Mouse (Mus musculus): ENCODE measurements around the gene Mtor. TPM values are rescaled to one million over a fixed set of nuclear protein-coding genes. Genes with fewer than 3 reads are reported as not detected.
A peak's percentile ranks its signal among the peaks of the same experiment; 100 is the strongest.

Mtor gene
- polyA plus RNA-seq, 1 experiment from 2014 or later, result 13.0 TPM

DNA sequence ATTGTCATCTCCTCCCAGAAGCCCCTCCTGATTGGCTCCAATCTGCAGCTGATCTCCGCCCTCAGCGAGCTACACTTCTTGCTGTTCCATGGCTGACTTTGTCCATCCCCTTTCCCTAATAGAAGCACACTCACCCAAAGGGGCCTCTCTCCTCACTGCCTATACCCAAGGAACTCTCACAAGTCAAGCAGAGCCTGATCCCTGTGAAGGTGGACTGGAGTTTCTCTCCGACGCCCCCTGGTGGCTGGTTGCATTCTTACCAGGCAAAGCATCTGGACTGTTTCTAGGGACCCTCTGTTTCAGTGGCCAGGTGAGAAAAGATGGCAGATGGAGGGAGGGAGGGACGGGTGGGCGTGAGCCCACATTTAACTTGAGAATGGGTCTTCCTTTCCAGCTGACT is 18.7 kb upstream of the Mtor start:
- DNase-seq, result peak; percentile 85
- Histone ChIP-seq H3K4me2 (ENCODE audit: low read depth, low read length) (no peak overlapping the region), H3K27me3 (ENCODE audit: insufficient read depth, low read length) (no peaks in the 10 kb centered on the region), H3K9me3 (ENCODE audit: low read length) (no peaks in the 10 kb centered on the region), H3K4me1 (ENCODE audit: insufficient read depth) (peaks cover 4% of the 10 kb centered on the region; the same call in 1 of the 2 replicates), H3K36me3 (replicated peaks; ENCODE audit: insufficient read depth, low read length) (no peaks in the 10 kb centered on the region; the same call in 1 of the 2 replicates), H3K9ac (replicated peaks) (no peak overlapping the region), H3K27ac (ENCODE audit: low read depth) (no peak overlapping the region), H3K4me3 (ENCODE audit: low read depth, low read length) (no peak overlapping the region)
- WGBS (ENCODE audit: insufficient replicate concordance), result 23% methylated on average over 6 of the region's 6 CpGs
- 0 out of 2 replicates have a peak, but pooled peaks have one; percentile 36 for ATAC-seq
- no peak for TF ChIP-seq EP300 (IDR thresholded peaks at IDR 0.05; ENCODE audit: low read depth)
- peak; percentile 89 for TF ChIP-seq CTCF (IDR thresholded peaks at IDR 0.05; ENCODE audit: low read depth)

GRCm38 (mm10) chr4:148430880-148431519 is 17.4 kb upstream of the Mtor start:
- Histone ChIP-seq H3K4me1 (ENCODE audit: insufficient read depth) (peaks cover 4% of the 10 kb centered on the region; the same call in 1 of the 2 replicates), H3K9me3 (ENCODE audit: low read length) (no peaks in the 10 kb centered on the region), H3K4me3 (ENCODE audit: low read depth, low read length) (no peak overlapping the region), H3K27ac (ENCODE audit: low read depth) (no peak overlapping the region), H3K27me3 (ENCODE audit: insufficient read depth, low read length) (no peaks in the 10 kb centered on the region), H3K36me3 (replicated peaks; ENCODE audit: insufficient read depth, low read length) (peaks cover 2% of the 10 kb centered on the region), H3K9ac (replicated peaks) (no peak overlapping the region), H3K4me2 (ENCODE audit: low read depth, low read length) (no peak overlapping the region)
- TF ChIP-seq CTCF (IDR thresholded peaks at IDR 0.05; ENCODE audit: low read depth), result no peak
- TF ChIP-seq EP300 (IDR thresholded peaks at IDR 0.05; ENCODE audit: low read depth), result no peak
- WGBS (ENCODE audit: insufficient replicate concordance), result 63% methylated on average over 11 of the region's 11 CpGs
- DNase-seq, result no peak
- no peak for ATAC-seq

- Histone ChIP-seq H3K36me3 (replicated peaks; ENCODE audit: insufficient read depth, low read length) (peaks cover 7% of the 10 kb centered on the region), H3K4me1 (ENCODE audit: insufficient read depth) (peaks cover 4% of the 10 kb centered on the region; the same call in 1 of the 2 replicates), H3K4me3 (ENCODE audit: low read depth, low read length) (no peak overlapping the region), H3K9me3 (ENCODE audit: low read length) (no peaks in the 10 kb centered on the region), H3K27me3 (ENCODE audit: insufficient read depth, low read length) (no peaks in the 10 kb centered on the region), H3K4me2 (ENCODE audit: low read depth, low read length) (no peak overlapping the region), H3K9ac (replicated peaks) (no peak overlapping the region), H3K27ac (ENCODE audit: low read depth) (no peak overlapping the region)
- ATAC-seq, result no peak
- WGBS (ENCODE audit: insufficient replicate concordance), result 49% methylated on average over 4 of the region's 4 CpGs
- DNase-seq, result no peak
- TF ChIP-seq EP300 (IDR thresholded peaks at IDR 0.05; ENCODE audit: low read depth), result no peak
- TF ChIP-seq CTCF (IDR thresholded peaks at IDR 0.05; ENCODE audit: low read depth), result no peak
Observed at GRCm38 (mm10) chr4:148432488-148432887, 15.9 kb upstream of the Mtor start.

GRCm38 (mm10) chr4:148433336-148433735 is 15.1 kb upstream of the Mtor start:
- 0 out of 2 replicates have a peak overlapping the region, but pooled peaks have one; percentile 2 for H3K4me2 ChIP-seq (ENCODE audit: low read depth, low read length)
- no peaks in the 10 kb centered on the region for H3K27me3 ChIP-seq (ENCODE audit: insufficient read depth, low read length)
- no peak overlapping the region for H3K27ac ChIP-seq (ENCODE audit: low read depth)
- TF ChIP-seq EP300 (IDR thresholded peaks at IDR 0.05; ENCODE audit: low read depth), result no peak
- TF ChIP-seq CTCF (IDR thresholded peaks at IDR 0.05; ENCODE audit: low read depth), result no peak
- H3K36me3 ChIP-seq (replicated peaks; ENCODE audit: insufficient read depth, low read length), result peaks cover 7% of the 10 kb centered on the region
- no peak overlapping the region for H3K9ac ChIP-seq (replicated peaks)
- no peaks in the 10 kb centered on the region for H3K9me3 ChIP-seq (ENCODE audit: low read length)
- ATAC-seq (no peak), DNase-seq (no peak)
- H3K4me1 ChIP-seq (ENCODE audit: insufficient read depth), result peaks cover 4% of the 10 kb centered on the region; the same call in 1 of the 2 replicates
- 65% methylated on average over 18 of the region's 18 CpGs for WGBS (ENCODE audit: insufficient replicate concordance)
- H3K4me3 ChIP-seq (ENCODE audit: low read depth, low read length), result no peak overlapping the region

GRCm38 (mm10) chr4:148433813-148434212 is 14.6 kb upstream of the Mtor start:
- Histone ChIP-seq H3K4me3 (ENCODE audit: low read depth, low read length) (no peak overlapping the region), H3K4me2 (ENCODE audit: low read depth, low read length) (0 out of 2 replicates have a peak overlapping the region, but pooled peaks have one; percentile 2), H3K27ac (ENCODE audit: low read depth) (no peak overlapping the region), H3K9me3 (ENCODE audit: low read length) (no peaks in the 10 kb centered on the region), H3K36me3 (replicated peaks; ENCODE audit: insufficient read depth, low read length) (peaks cover 7% of the 10 kb centered on the region), H3K27me3 (ENCODE audit: insufficient read depth, low read length) (no peaks in the 10 kb centered on the region), H3K9ac (replicated peaks) (no peak overlapping the region), H3K4me1 (ENCODE audit: insufficient read depth) (peaks cover 4% of the 10 kb centered on the region; the same call in 1 of the 2 replicates)
- WGBS (ENCODE audit: insufficient replicate concordance), result 67% methylated on average over 5 of the region's 5 CpGs
- TF ChIP-seq EP300 (IDR thresholded peaks at IDR 0.05; ENCODE audit: low read depth), result no peak
- no peak for TF ChIP-seq CTCF (IDR thresholded peaks at IDR 0.05; ENCODE audit: low read depth)
- no peak for DNase-seq
- no peak for ATAC-seq

DNA sequence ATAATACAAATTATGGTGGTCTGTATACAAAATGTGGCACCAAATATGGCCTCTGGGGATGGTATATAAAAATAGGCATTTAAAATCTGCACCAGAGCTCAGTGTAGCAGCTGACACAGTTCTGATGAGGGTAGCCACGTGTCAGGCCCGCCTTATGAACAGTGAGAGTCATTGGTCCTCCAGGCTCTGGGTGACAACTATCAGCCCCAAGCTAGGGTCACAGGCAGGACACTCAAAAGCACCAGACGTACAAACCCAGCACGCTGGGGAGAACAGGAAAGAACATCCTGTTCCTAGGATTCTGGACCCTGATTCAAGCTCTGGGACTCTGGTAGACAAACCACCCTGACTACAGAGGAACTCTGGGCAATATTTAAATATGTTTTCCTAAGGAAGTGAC is 13.9 kb upstream of the Mtor start:
- 84% methylated on average over 4 of the region's 4 CpGs for WGBS (ENCODE audit: insufficient replicate concordance)
- Histone ChIP-seq H3K27me3 (ENCODE audit: insufficient read depth, low read length) (no peaks in the 10 kb centered on the region), H3K36me3 (replicated peaks; ENCODE audit: insufficient read depth, low read length) (peaks cover 7% of the 10 kb centered on the region), H3K9ac (replicated peaks) (no peak overlapping the region), H3K9me3 (ENCODE audit: low read length) (no peaks in the 10 kb centered on the region), H3K4me1 (ENCODE audit: insufficient read depth) (peaks cover 4% of the 10 kb centered on the region; the same call in 1 of the 2 replicates), H3K4me3 (ENCODE audit: low read depth, low read length) (no peak overlapping the region), H3K4me2 (ENCODE audit: low read depth, low read length) (no peak overlapping the region), H3K27ac (ENCODE audit: low read depth) (no peak overlapping the region)
- no peak for DNase-seq
- TF ChIP-seq EP300 (IDR thresholded peaks at IDR 0.05; ENCODE audit: low read depth) (no peak), CTCF (IDR thresholded peaks at IDR 0.05; ENCODE audit: low read depth) (no peak)
- ATAC-seq, result no peak
